Mouse (Mus musculus) ovary, postnatal 14 days (tissue): Measurements from ENCODE around the gene Gpr137b.
"Not testable (repeated sequence)": the region's sequence is repeated elsewhere in the genome, so short reads cannot be mapped to it uniquely, and the experiment has no call there.

Source experiments
- DNase-seq: peaks from one replicate; pipeline ENCODE4 v3.0.0; 2022; ENCODE audit warnings: low spot score

Gene Gpr137b

DNA sequence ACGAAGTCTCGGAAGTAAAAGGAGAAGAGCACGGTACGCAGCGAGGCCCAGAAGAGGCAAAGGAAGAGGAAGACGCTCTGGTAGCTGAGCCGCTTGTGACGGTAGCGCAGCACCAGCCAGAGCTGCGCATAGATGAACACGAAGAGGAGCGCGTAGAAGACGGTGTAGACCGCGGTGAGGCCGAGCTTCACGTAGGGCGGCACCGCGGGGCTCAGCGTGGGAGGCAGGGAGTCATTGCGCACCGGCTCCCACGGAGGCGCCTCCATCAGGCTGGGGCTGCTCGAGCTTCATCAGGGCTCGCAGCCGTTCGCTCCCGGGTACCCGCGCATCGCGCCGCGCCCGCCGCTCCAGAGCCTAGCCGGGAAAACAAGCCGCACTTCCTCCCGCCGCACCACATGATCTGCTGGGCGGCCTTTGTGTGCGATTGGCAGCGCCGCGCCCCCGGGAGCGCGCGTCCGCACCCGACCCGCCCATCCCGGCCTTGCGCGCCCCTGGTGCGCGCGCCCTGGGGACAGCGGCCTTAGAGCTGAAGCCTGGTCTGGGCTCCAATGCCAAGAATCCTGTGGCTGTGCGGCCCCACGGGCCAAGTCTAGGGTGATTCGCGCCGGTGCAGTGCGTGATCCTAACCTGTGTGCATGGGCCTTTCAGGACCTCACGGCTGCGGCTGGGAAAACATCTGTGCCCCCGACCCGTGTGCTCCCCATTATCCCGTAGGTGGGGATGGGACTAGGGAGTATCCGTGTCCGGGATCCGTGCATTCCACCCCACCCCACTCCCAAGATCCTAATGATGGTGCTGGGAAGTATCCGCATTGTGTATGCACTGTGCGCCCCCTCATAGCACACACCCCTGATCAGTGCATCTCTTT lies at the start of gene Gpr137b:
Gene Gpr137b (minus strand): TSS at position 787 of the 868 bp plus-strand sequence.
- DNase-seq, result peak; percentile 13

GRCm38 (mm10) chr13:13438112-13438953 lies 44.5 kb upstream of the Gpr137b start:
- not testable (repeated sequence) for DNase-seq

DNA sequence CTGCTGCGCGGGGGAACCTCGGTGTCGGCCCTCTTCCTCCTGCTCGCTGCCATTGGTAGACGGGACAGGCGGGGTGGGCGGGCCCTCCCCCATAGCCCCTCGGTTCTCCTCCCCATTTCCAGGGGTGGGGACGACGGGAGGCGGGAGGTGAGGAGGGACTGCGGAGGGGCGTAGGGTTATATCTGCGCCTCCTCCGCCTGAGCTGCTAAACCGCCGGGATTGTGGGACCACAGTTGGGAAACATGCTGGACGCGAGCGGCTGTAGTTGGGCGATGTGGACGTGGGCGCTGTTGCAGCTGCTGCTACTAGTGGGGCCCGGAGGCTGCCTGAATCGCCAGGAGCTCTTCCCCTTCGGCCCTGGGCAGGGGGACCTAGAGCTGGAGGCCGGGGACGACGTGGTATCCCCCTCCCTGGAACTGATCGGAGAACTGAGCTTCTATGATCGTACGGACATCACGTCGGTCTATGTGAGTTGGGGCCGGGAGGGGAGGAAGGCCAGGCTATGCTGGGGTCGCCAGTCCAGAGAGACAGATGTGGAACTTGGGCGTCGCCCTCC lies 43.7 kb upstream of the Gpr137b start, which contains the start of gene Nid1:
Gene Nid1 (plus strand): TSS at position 92 of the 556 bp plus-strand sequence.
- not testable (repeated sequence) for DNase-seq

GRCm38 (mm10) chr13:13436161-13436560 lies 42.3 kb upstream of the Gpr137b start:
- DNase-seq, result not testable (repeated sequence)

GRCm38 (mm10) chr13:13423301-13423700 lies 29.5 kb upstream of the Gpr137b start:
- DNase-seq, result not testable (repeated sequence)

GRCm38 (mm10) chr13:13418859-13419258 lies 25.0 kb upstream of the Gpr137b start:
- not testable (repeated sequence) for DNase-seq

GRCm38 (mm10) chr13:13416007-13416337 lies 22.2 kb upstream of the Gpr137b start:
- not testable (repeated sequence) for DNase-seq

- DNase-seq, result peak; percentile 49
These were observed 21.5 kb upstream of the Gpr137b start for GRCm38 (mm10) chr13:13415120-13416006.

DNA sequence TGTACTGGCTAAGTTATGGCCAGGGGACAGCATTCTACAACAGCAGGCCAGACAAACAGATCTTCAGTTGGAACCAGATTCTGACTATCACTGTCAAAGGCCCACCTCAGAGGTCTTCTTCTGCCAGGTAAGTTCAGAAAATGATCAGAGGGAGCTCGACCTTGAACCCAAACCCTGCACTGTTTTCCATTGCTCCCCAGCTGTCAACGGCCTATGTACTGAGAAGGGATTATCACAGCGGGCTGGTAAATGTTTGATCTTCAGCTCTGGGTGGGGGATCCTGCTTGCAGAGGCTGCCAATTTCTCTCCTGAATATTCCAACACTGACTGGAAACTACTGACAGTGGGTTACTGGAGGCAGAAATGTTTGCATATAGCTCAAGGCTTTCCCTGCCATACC lies 20.4 kb upstream of the Gpr137b start:
- no peak for DNase-seq

- DNase-seq, result not testable (repeated sequence)
These were observed 11.7 kb upstream of the Gpr137b start for GRCm38 (mm10) chr13:13405511-13405910.

DNA sequence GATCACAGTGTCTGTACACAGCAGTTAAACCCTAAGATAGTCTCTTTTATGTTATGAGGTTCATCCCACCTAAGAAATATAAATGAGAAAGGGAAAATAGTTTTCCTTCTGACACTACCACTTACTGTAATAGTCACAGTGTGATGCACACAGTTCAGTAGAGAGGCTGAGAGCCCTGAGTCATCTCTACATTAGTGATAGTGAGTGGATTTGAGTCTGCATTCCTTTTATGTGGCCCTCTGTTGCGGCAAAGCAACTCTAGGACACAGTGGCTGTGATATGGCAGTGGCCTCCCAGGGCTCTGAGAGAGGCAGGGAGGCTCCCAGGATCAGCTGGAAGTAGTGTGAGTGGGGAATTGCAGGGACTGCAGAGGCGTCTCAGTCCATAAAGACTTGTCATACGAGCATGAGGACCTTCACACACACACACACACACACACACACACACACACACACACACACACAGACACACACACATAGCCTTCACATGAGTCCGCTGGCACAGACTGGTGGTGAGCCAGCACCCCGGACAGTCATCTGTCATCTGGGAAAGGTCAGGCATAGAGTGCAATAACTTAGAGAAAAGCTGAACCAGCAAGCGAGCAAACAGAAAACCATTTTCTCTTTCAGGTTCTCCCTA lies 10.8 kb upstream of the Gpr137b start:
- not testable (repeated sequence) for DNase-seq

DNA sequence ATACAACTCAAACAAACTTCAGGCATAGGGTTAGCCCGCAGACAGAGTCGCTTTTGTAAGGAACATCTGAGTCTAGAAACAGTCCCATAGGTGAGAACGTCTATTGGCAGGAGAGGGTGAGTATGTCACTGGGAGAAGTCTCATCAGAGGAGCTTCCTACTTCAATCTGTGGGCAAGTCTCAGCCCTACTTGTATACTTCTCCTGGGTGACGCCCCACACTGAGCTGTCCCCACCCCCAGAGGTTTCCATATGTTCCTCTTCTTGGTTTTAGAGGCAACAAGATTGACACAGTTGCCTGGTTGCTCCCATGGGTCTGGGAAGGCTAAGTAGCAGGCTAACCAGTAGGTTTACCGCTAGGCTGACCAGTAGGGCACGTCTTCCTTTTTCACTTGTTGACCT lies 10.0 kb upstream of the Gpr137b start:
- not testable (repeated sequence) for DNase-seq

DNA sequence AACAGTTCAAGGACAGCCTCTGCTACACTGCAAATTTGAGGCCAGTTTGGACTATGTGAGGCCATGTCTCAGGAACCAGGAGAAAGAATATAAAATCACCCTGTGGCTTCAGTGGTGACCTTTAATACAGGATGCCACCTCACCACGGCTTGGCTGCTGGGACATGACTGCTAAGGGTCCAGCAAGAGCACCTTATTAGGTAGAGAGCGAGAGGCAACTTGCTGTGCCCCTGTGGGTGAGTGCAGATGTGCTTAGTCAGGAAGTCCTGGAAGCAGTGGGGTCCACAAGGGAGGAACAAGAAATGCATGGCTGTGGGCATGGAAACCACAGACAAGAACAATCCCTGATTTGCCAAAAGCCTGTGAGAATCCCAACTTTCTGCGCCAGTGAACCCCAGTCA lies 9.6 kb upstream of the Gpr137b start:
- not testable (repeated sequence) for DNase-seq

GRCm38 (mm10) chr13:13402818-13403217 lies 9.0 kb upstream of the Gpr137b start:
- not testable (repeated sequence) for DNase-seq

DNA sequence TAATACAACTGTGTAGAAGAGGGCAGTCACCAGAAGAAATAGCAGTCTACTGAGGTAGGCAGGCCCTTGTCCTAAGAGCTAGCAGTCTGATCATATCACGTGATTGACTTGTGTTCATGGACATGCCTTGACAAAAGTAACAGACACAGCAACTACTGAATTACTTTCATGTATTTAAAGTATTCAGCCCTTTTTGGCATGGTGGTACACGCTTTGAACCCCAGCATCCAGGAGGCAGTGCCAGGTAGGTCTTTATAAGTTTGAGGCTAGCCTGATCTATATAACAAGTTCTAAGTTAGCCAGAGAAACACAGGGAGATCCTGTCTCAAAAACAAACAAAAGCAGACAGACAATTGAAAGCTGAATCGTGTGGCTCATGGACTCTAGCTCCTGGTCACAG lies 7.0 kb upstream of the Gpr137b start:
- DNase-seq, result not testable (repeated sequence)

- DNase-seq, result not testable (repeated sequence)
These were observed 232 bp upstream of the Gpr137b start for GRCm38 (mm10) chr13:13394096-13394395.

DNA sequence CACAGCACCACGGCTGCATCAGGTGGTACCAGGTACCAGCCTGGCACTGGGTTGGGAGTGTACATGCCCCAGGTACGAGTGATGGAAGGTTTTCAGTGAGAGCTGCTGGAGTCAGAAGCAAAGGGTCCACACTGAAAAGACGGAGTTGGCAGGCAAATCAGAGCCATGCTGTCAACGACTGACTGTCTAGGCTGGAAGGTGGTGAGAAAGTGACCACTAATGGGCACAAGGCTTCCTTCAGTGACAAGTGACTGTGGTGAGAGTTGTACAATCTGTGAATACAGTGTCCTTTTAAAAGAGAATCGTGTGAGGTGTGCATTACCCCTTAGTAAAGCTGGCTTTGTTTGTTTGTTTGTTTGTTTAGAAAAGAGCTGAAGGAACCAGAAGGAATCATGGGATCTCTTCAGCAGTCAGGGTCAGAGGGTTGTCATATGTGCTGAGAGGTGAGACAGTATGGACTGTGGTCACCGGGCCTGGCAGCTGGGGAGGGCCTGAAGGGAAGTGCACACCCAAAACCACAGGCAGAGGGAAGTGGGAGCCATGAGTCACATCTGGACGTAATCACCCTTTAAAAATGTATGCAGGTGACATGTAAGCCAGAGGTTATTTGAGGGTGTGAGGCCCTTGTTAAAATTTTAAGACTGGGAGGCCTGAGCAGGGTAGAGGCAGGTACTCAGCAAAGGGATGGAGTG lies 15.5 kb downstream of the Gpr137b start:
- DNase-seq, result not testable (repeated sequence)

GRCm38 (mm10) chr13:13377180-13377579 lies 16.6 kb downstream of the Gpr137b start:
- no peak for DNase-seq

DNA sequence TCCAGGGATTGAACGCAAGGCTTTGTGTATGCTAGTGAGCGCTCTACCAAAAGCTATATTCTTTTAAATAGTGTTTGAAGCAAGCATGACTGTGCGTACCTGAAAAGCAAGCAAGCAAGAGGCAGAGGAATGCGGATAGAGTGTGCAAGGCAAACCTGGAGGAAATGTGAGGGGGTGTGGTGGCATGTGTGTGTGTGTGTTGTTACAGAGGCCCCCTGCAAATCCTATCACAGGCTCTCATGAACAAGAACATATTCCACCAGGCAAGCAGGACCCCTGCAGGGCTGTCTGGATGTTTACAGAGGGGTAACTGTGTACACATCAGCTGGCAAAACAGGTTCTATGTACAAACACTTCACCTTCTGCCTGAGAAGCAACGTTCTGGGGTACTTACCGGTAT lies 19.8 kb downstream of the Gpr137b start:
- DNase-seq, result not testable (repeated sequence)

GRCm38 (mm10) chr13:13371436-13371835 lies 22.4 kb downstream of the Gpr137b start:
- not testable (repeated sequence) for DNase-seq
